Mouse (Mus musculus): ENCODE measurements around the gene Stx17. TPM values are rescaled to one million over a fixed set of nuclear protein-coding genes. Genes with fewer than 3 reads are reported as not detected.

Stx17 gene
- polyA plus RNA-seq, 1 experiment from 2014 or later = 23.8 TPM

DNA sequence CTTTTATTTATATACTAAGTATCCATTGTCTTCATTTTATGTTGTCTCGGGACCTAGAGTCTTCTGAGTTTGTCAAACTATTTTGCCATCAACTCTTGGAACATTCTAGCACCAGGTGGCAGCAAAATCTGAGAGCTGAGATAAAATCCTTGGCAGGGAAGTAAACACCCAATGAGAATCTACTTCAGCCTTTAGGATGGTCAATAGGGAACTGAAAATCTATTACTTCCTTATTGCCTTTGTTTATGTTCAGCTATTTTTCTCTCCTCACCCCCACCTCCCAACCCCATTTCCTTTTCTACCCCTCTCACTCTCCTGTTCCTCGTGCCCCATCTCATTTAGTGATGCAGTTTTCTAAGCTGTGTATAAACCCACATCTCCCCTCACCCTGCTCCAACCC is 16.1 kb upstream of the Stx17 start:
- H3K4me1 ChIP-seq = no peaks in the 10 kb centered on the region
- no peak for ATAC-seq (replicated peaks; ENCODE audit: low FRiP score)
- no peaks in the 10 kb centered on the region for H3K36me3 ChIP-seq
- no peaks in the 10 kb centered on the region for H3K9me3 ChIP-seq (replicated peaks)
- WGBS = 72% methylated on average over 2 of the region's 2 CpGs
- H3K27ac ChIP-seq = no peak overlapping the region
- H3K4me2 ChIP-seq = no peak overlapping the region
- H3K27me3 ChIP-seq = no peaks in the 10 kb centered on the region
- H3K4me3 ChIP-seq (replicated peaks) = no peak overlapping the region
- H3K9ac ChIP-seq = no peak overlapping the region

DNA sequence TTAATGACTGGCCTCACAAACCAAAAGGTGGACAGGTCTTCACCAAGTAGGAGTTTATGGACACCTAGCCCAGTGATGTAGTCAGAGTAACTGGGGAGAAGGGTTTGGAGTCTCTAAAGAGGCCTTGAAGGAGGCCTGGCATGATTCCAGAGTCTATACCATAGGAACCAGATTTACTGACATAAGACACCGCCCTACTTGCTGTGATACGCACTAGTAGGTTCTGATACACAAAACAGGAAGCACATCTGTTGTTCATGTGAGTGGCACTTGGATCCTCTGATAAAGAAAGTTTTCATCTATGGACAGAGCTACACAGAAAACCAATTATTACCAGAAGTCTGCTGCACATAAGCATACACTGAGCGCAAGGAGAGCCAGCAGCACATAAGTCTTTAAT is 14.4 kb upstream of the Stx17 start:
- Histone ChIP-seq H3K36me3 (no peaks in the 10 kb centered on the region), H3K27ac (no peak overlapping the region), H3K27me3 (no peaks in the 10 kb centered on the region), H3K4me1 (no peaks in the 10 kb centered on the region), H3K9ac (no peak overlapping the region), H3K4me2 (no peak overlapping the region), H3K4me3 (replicated peaks) (no peak overlapping the region), H3K9me3 (replicated peaks) (no peaks in the 10 kb centered on the region)
- 80% methylated on average over 3 of the region's 3 CpGs for WGBS
- no peak for ATAC-seq (replicated peaks; ENCODE audit: low FRiP score)

DNA sequence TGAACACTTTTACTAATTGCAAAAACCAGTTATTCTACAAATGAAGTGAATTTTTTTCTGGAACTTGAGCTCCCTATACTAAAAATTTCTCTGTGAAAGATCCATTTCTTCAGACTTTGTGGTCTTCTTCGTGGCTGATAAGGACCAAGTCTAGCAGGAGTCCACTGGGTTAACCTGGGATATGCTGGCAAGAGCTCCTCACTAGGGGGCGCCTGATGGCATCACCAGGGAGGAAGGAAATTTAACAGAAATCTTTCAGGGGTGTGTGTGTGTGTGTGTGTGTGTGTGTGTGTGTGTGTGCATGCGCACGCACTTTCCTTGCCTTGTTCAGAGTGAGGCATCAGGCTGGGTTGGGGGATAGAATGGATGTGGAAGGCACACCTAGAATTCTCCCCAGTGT is 8.5 kb upstream of the Stx17 start:
- no peak for ATAC-seq (replicated peaks; ENCODE audit: low FRiP score)
- H3K4me1 ChIP-seq = no peaks in the 10 kb centered on the region

DNA sequence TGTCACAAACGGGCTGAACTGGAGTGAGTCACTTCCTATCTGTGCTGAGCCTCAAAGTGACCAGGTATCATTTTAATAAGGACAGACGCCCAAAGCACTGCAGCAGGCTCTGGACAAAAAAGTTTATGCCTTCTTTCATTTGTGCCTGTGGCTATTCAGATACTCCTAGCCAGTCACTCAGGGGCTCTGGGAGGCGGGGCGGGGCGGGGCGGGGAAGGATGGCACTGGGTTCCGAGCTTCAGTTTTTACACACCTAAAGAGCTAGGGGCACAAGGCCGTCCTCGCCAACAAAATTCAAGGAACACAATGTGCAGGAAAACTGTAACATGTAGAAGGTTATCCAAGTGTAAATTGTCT is 321 bp upstream of the Stx17 start:
- Histone ChIP-seq H3K36me3 (no peaks in the 10 kb centered on the region), H3K4me2 (peak overlapping the region; percentile 86), H3K27ac (no peak overlapping the region), H3K27me3 (peaks cover 7% of the 10 kb centered on the region; the same call in 1 of the 2 replicates), H3K4me3 (replicated peaks) (peak overlapping the region; percentile 85), H3K9ac (peak overlapping the region; percentile 85), H3K9me3 (replicated peaks) (no peaks in the 10 kb centered on the region), H3K4me1 (peaks cover 3% of the 10 kb centered on the region; the same call in 1 of the 2 replicates)
- WGBS = 4% methylated on average over 9 of the region's 9 CpGs
- ATAC-seq (replicated peaks; ENCODE audit: low FRiP score) = peak; percentile 94

More for the DNA sequence above, 8.5 kb upstream of the Stx17 start:
- Histone ChIP-seq H3K9ac (no peak overlapping the region), H3K27ac (no peak overlapping the region), H3K4me3 (replicated peaks) (no peak overlapping the region), H3K36me3 (no peaks in the 10 kb centered on the region), H3K27me3 (no peaks in the 10 kb centered on the region), H3K9me3 (replicated peaks) (no peaks in the 10 kb centered on the region), H3K4me2 (no peak overlapping the region)
- 67% methylated on average over 4 of the region's 4 CpGs for whole genome bisulfite sequencing

DNA sequence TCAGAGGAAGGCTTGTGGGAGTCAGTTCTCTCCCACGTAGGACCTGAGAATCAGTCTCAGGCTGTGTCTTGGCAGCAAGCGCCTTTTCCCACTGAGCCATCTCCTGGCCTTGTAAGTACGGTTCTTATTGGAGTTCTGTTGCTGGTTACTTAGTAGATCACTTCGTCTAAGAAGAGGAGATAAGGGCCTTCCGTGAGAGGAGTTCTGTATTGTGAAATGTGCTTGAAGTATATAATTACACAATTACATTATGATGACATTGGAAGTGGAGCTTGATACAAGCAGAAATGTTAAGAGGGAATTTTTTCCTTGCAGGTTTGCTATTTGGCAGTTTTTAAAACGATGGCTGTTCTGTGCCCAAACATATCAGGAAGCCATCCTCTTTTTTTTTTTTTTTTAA is 5.6 kb downstream of the Stx17 start:
- Histone ChIP-seq H3K27ac (no peak overlapping the region), H3K27me3 (no peaks in the 10 kb centered on the region), H3K4me3 (replicated peaks) (no peak overlapping the region), H3K4me1 (no peaks in the 10 kb centered on the region), H3K9me3 (replicated peaks) (no peaks in the 10 kb centered on the region), H3K36me3 (peaks cover 25% of the 10 kb centered on the region), H3K9ac (no peak overlapping the region), H3K4me2 (no peak overlapping the region)
- WGBS = 86% methylated on average over 6 of the region's 6 CpGs
- ATAC-seq (replicated peaks; ENCODE audit: low FRiP score) = no peak

DNA sequence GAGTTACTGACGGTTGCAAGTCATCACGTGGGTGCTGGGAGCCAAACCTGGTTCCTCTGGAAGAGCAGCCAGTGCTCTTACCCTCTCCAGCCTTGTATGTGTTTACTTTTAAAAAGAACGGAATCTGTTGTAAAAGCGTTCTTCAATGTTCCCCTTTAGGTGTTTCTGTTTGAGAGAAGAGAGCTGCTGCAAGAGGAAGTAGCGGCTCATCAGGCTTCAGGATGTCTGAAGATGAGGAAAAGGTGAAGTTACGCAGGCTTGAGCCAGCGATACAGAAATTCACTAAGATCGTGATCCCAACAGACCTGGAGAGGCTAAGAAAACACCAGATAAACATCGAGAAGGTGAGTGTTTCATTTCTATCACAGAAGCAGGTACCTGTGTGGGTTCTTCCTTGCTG is 6.9 kb downstream of the Stx17 start:
- H3K36me3 ChIP-seq = peaks cover 33% of the 10 kb centered on the region

DNA sequence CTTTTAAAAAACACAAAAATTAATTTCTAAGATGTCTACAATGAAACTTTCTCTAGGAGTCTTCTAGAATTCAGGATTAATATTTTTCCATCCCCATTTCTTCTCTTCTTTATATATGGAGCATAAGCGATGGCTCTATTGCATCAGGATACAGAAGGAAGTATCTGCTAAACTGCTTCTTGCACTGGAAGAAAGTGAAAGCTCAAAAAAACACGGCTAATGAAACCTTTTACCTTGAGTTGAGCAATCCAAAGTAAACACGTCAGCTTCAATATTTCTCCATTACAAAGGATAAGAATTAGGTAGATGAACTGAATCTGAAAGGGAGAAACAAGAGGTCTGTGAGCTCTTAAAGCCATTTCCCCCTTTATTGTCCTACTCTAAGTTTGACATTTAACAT is 8.0 kb downstream of the Stx17 start:
- no peak overlapping the region for H3K9ac ChIP-seq
- WGBS = 88% methylated on average over 3 of the region's 3 CpGs
- no peaks in the 10 kb centered on the region for H3K4me1 ChIP-seq
- no peak overlapping the region for H3K4me2 ChIP-seq
- H3K27ac ChIP-seq = no peak overlapping the region
- H3K27me3 ChIP-seq = no peaks in the 10 kb centered on the region
- peaks cover 35% of the 10 kb centered on the region for H3K36me3 ChIP-seq
- no peaks in the 10 kb centered on the region for H3K9me3 ChIP-seq (replicated peaks)
- no peak for ATAC-seq (replicated peaks; ENCODE audit: low FRiP score)
- no peak overlapping the region for H3K4me3 ChIP-seq (replicated peaks)

More for the DNA sequence above, 6.9 kb downstream of the Stx17 start:
- no peaks in the 10 kb centered on the region for H3K9me3 ChIP-seq (replicated peaks)
- no peak overlapping the region for H3K27ac ChIP-seq
- WGBS = 93% methylated on average over 9 of the region's 9 CpGs
- no peak overlapping the region for H3K9ac ChIP-seq
- no peak overlapping the region for H3K4me3 ChIP-seq (replicated peaks)
- no peaks in the 10 kb centered on the region for H3K4me1 ChIP-seq
- H3K4me2 ChIP-seq = no peak overlapping the region
- no peak for ATAC-seq (replicated peaks; ENCODE audit: low FRiP score)
- H3K27me3 ChIP-seq = no peaks in the 10 kb centered on the region

DNA sequence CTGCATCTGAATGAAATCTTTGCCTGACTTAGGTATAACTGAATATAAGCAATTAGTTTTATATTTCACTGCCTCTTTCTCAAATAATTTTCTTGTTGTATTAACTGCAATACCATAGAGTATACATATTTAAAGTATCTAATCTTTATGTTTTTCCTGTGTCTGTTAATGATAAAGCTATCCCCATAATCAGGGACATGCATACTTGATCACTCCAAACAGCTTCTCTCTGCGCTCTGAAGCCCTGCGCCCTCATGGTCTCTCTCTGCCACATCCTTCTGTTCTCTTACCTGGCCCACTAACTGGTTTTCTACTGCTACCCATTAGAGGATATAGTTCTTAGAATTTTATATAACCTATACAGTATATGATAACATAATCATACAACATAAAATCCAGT is 24.8 kb downstream of the Stx17 start:
- H3K36me3 ChIP-seq = 0 out of 2 replicates have a peak, but pooled peaks cover 3% of the 10 kb centered on the region
- whole genome bisulfite sequencing = 91% methylated on average over 2 of the region's 2 CpGs
- H3K27ac ChIP-seq = no peak overlapping the region

DNA sequence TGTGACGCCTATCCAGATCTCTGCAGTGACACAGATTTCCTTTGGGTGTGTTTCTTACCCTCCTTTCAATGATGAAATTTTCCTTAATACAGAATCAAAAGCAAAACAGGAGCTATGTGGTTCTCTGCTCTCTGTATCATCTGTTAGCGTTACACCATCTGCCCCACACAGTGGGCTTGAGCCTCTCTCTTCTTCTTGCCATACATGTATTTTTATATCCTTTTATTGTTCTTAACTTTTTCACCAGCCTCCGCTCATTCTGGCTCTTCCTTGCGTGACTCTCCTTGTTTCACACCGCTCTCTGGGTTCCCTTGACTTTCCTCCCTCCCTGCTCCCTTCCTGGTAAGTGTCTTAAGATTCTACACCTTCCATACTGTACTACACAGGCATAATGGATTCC is 28.5 kb downstream of the Stx17 start:
- H3K9me3 ChIP-seq (replicated peaks) = no peaks in the 10 kb centered on the region
- no peak for ATAC-seq (replicated peaks; ENCODE audit: low FRiP score)
- H3K4me3 ChIP-seq (replicated peaks) = no peak overlapping the region
- no peak overlapping the region for H3K4me2 ChIP-seq
- H3K27me3 ChIP-seq = no peaks in the 10 kb centered on the region
- no peak overlapping the region for H3K27ac ChIP-seq
- 87% methylated on average over 5 of the region's 5 CpGs for WGBS
- no peak overlapping the region for H3K9ac ChIP-seq
- H3K4me1 ChIP-seq = no peaks in the 10 kb centered on the region
- H3K36me3 ChIP-seq = 0 out of 2 replicates have a peak, but pooled peaks cover 3% of the 10 kb centered on the region

More for the DNA sequence above, 24.8 kb downstream of the Stx17 start:
- H3K9me3 ChIP-seq (replicated peaks) = no peaks in the 10 kb centered on the region
- ATAC-seq (replicated peaks; ENCODE audit: low FRiP score) = no peak
- H3K9ac ChIP-seq = no peak overlapping the region
- H3K4me3 ChIP-seq (replicated peaks) = no peak overlapping the region
- H3K4me2 ChIP-seq = no peak overlapping the region
- H3K4me1 ChIP-seq = no peaks in the 10 kb centered on the region
- no peaks in the 10 kb centered on the region for H3K27me3 ChIP-seq

DNA sequence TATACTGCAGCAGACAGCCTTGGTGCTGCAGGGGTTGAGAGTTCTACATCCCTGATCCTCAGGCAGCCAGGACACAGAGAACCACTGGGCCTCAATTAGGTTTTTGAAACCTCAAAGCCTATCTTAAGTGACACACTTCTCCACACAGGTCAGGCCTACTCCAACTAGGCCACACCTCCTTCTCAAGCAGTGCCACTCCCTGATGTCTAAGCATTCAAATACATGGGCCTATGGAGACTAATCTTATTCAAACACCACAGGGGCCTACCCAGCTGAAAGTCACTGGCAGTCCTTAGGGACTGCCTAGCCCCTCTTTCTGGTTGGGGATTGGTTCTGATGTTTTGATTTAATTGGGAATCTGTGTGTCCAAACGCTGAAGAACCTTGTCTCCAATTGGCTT is 31.1 kb downstream of the Stx17 start:
- no peak for ATAC-seq (replicated peaks; ENCODE audit: low FRiP score)
- 71% methylated on average over 1 of the region's 1 CpGs for WGBS
- H3K36me3 ChIP-seq = peaks cover 11% of the 10 kb centered on the region

DNA sequence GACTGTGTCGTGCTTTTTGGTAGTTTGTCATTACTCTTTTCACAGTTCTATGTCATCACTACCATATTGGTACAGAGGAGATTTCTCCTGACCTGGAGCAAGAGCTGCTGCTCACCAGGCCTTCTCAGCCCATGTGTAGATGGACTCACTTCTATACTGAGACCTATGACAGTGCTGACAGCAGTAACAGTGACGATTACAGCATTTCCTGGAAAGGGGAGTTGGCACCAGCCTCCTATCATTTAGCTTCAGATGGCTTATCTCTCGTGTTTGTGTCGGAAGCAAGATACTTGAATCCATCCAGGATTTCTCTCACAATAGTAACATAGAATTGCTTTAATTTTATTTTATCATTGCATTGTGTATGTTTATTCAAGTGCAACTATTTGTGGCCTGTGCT is 35.7 kb downstream of the Stx17 start:
- no peaks in the 10 kb centered on the region for H3K4me1 ChIP-seq
- H3K36me3 ChIP-seq = peaks cover 19% of the 10 kb centered on the region
- 77% methylated on average over 4 of the region's 4 CpGs for WGBS
- no peak overlapping the region for H3K4me3 ChIP-seq (replicated peaks)
- no peak overlapping the region for H3K27ac ChIP-seq
- ATAC-seq (replicated peaks; ENCODE audit: low FRiP score) = no peak
- no peak overlapping the region for H3K4me2 ChIP-seq
- H3K9me3 ChIP-seq (replicated peaks) = no peaks in the 10 kb centered on the region
- H3K27me3 ChIP-seq = no peaks in the 10 kb centered on the region
- H3K9ac ChIP-seq = no peak overlapping the region

More for the DNA sequence above, 31.1 kb downstream of the Stx17 start:
- H3K4me2 ChIP-seq = no peak overlapping the region
- no peaks in the 10 kb centered on the region for H3K9me3 ChIP-seq (replicated peaks)
- H3K4me1 ChIP-seq = no peaks in the 10 kb centered on the region
- no peak overlapping the region for H3K9ac ChIP-seq
- H3K4me3 ChIP-seq (replicated peaks) = no peak overlapping the region
- H3K27ac ChIP-seq = no peak overlapping the region
- H3K27me3 ChIP-seq = no peaks in the 10 kb centered on the region

DNA sequence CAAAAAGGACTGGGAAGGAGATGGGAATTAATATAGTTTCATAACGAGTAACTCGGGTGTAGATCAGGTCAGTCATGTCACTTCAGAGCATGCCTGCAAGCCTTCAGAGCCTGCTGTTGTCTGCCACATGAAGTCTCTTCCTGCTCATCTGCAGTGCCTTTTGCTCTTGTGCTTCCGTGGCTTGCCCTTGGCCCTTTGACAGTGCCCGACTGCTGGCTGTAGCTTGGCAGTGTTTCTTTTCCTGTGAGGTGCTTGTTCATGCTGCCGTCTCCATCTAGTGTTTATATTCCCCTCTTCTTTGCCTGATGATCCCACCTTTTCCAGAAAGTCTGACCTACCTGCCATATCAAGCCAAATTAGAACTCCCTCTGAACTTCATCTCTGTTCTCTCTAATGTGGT is 39.1 kb downstream of the Stx17 start:
- Histone ChIP-seq H3K27me3 (no peaks in the 10 kb centered on the region), H3K27ac (no peak overlapping the region), H3K36me3 (peaks cover 34% of the 10 kb centered on the region), H3K4me3 (replicated peaks) (no peak overlapping the region), H3K9ac (no peak overlapping the region), H3K9me3 (replicated peaks) (no peaks in the 10 kb centered on the region), H3K4me1 (no peaks in the 10 kb centered on the region), H3K4me2 (no peak overlapping the region)
- 86% methylated on average over 5 of the region's 5 CpGs for WGBS
- ATAC-seq (replicated peaks; ENCODE audit: low FRiP score) = no peak

DNA sequence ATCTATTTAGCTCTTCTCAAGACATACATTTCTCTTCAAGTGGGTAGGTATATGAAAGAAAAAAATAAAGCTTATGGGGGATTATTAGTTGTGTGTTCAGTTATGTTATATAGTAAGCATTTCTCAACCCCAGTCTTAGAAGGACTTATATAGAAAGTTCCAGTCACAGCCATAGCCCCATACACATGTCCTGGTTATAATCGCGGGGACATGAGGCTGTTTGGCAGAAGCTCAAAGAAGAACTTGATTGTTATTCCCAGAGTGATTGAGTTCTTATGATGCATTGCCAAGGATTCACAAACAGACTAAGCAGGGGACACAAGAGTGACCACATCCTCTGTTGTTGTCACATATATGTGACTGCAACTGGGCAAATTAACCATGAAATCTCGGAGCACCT is 51.0 kb downstream of the Stx17 start:
- ATAC-seq (replicated peaks; ENCODE audit: low FRiP score) = no peak
- 89% methylated on average over 3 of the region's 3 CpGs for WGBS

More for the DNA sequence above, 51.0 kb downstream of the Stx17 start:
- no peak overlapping the region for H3K4me2 ChIP-seq
- H3K9ac ChIP-seq = no peak overlapping the region
- H3K27ac ChIP-seq = no peak overlapping the region
- no peak overlapping the region for H3K4me3 ChIP-seq (replicated peaks)
- no peaks in the 10 kb centered on the region for H3K4me1 ChIP-seq
- H3K9me3 ChIP-seq (replicated peaks) = no peaks in the 10 kb centered on the region; the same call in 1 of the 2 replicates
- H3K27me3 ChIP-seq = no peaks in the 10 kb centered on the region
- H3K36me3 ChIP-seq = 0 out of 2 replicates have a peak, but pooled peaks cover 4% of the 10 kb centered on the region
